Mouse (Mus musculus): ENCODE results near the gene 1700049E17Rik1. TPM values are rescaled to one million over a fixed set of nuclear protein-coding genes. Genes with fewer than 3 reads are reported as not detected.
"Not testable (repeated sequence)": the region's sequence is repeated elsewhere in the genome, so short reads cannot be mapped to it uniquely, and the experiment has no call there.

1700049E17Rik1 gene
- polyA plus RNA-seq (2015; fragmentation: Nextera tagmentation; extraction: Ambion mirVana): not detected in 2 replicates

- not testable (repeated sequence) for H3K9me3 ChIP-seq (replicated peaks; ENCODE audit: control insufficient read depth, low read length); H3K36me3 ChIP-seq (ENCODE audit: control insufficient read depth, insufficient read depth, low read length); H3K9ac ChIP-seq (ENCODE audit: low read length); ATAC-seq (ENCODE audit: insufficient read depth, low FRiP score); H3K4me1 ChIP-seq (ENCODE audit: control insufficient read depth, insufficient read depth, low read length); H3K27me3 ChIP-seq (ENCODE audit: control insufficient read depth, insufficient read depth, low read length); H3K4me3 ChIP-seq (replicated peaks; ENCODE audit: low read length); H3K4me2 ChIP-seq (ENCODE audit: low read depth, low read length); H3K27ac ChIP-seq (ENCODE audit: low read length)
- no CpG with 5 or more reads among the region's 1 CpGs for WGBS
Measured at GRCm38 (mm10) chr14:41924649-41925048, at the start of gene 1700049E17Rik1. 1700049E17Rik1 (plus strand) TSS chr14:41924949.

- H3K36me3 ChIP-seq (ENCODE audit: control insufficient read depth, insufficient read depth, low read length); H3K27ac ChIP-seq (ENCODE audit: low read length); H3K4me1 ChIP-seq (ENCODE audit: control insufficient read depth, insufficient read depth, low read length); ATAC-seq (ENCODE audit: insufficient read depth, low FRiP score); H3K9me3 ChIP-seq (replicated peaks; ENCODE audit: control insufficient read depth, low read length); H3K4me2 ChIP-seq (ENCODE audit: low read depth, low read length); H3K27me3 ChIP-seq (ENCODE audit: control insufficient read depth, insufficient read depth, low read length); H3K4me3 ChIP-seq (replicated peaks; ENCODE audit: low read length); H3K9ac ChIP-seq (ENCODE audit: low read length): not testable (repeated sequence)
- WGBS: no CpG with 5 or more reads among the region's 2 CpGs
Measured at GRCm38 (mm10) chr14:41907190-41907589, 17.6 kb upstream of the 1700049E17Rik1 start, which contains the start of gene Gm7980. Gm7980 (minus strand) TSS chr14:41907290.

- H3K9me3 ChIP-seq (replicated peaks; ENCODE audit: control insufficient read depth, low read length); H3K36me3 ChIP-seq (ENCODE audit: control insufficient read depth, insufficient read depth, low read length); H3K4me3 ChIP-seq (replicated peaks; ENCODE audit: low read length); H3K4me2 ChIP-seq (ENCODE audit: low read depth, low read length); H3K9ac ChIP-seq (ENCODE audit: low read length); H3K4me1 ChIP-seq (ENCODE audit: control insufficient read depth, insufficient read depth, low read length); H3K27me3 ChIP-seq (ENCODE audit: control insufficient read depth, insufficient read depth, low read length); H3K27ac ChIP-seq (ENCODE audit: low read length); ATAC-seq (ENCODE audit: insufficient read depth, low FRiP score): not testable (repeated sequence)
- WGBS: 76% methylated on average over 1 of the region's 2 CpGs
Measured at GRCm38 (mm10) chr14:41943695-41944094, 18.9 kb downstream of the 1700049E17Rik1 start, which contains the start of gene 1700024B05Rik. 1700024B05Rik (plus strand) TSS chr14:41943995.

- H3K27ac ChIP-seq (ENCODE audit: low read length); H3K9me3 ChIP-seq (replicated peaks; ENCODE audit: control insufficient read depth, low read length); H3K4me3 ChIP-seq (replicated peaks; ENCODE audit: low read length); H3K4me1 ChIP-seq (ENCODE audit: control insufficient read depth, insufficient read depth, low read length); H3K9ac ChIP-seq (ENCODE audit: low read length); H3K4me2 ChIP-seq (ENCODE audit: low read depth, low read length); H3K36me3 ChIP-seq (ENCODE audit: control insufficient read depth, insufficient read depth, low read length); H3K27me3 ChIP-seq (ENCODE audit: control insufficient read depth, insufficient read depth, low read length); ATAC-seq (ENCODE audit: insufficient read depth, low FRiP score): not testable (repeated sequence)
- WGBS: 68% methylated on average over 4 of the region's 4 CpGs
Measured at GRCm38 (mm10) chr14:41964095-41964494, 39.3 kb downstream of the 1700049E17Rik1 start.

- not testable (repeated sequence) for H3K9ac ChIP-seq (ENCODE audit: low read length); H3K9me3 ChIP-seq (replicated peaks; ENCODE audit: control insufficient read depth, low read length); H3K36me3 ChIP-seq (ENCODE audit: control insufficient read depth, insufficient read depth, low read length); H3K4me2 ChIP-seq (ENCODE audit: low read depth, low read length); ATAC-seq (ENCODE audit: insufficient read depth, low FRiP score); H3K27me3 ChIP-seq (ENCODE audit: control insufficient read depth, insufficient read depth, low read length); H3K4me1 ChIP-seq (ENCODE audit: control insufficient read depth, insufficient read depth, low read length); H3K4me3 ChIP-seq (replicated peaks; ENCODE audit: low read length); H3K27ac ChIP-seq (ENCODE audit: low read length)
- 81% methylated on average over 1 of the region's 1 CpGs for WGBS
Measured at GRCm38 (mm10) chr14:41967827-41968226, 43.1 kb downstream of the 1700049E17Rik1 start, which contains the start of gene Gm6401. Gm6401 (minus strand) TSS chr14:41967927.

GRCm38 (mm10) chr14:41968596-41968995, 43.8 kb downstream of the 1700049E17Rik1 start:
- H3K4me3 ChIP-seq (replicated peaks; ENCODE audit: low read length); H3K27me3 ChIP-seq (ENCODE audit: control insufficient read depth, insufficient read depth, low read length); H3K27ac ChIP-seq (ENCODE audit: low read length); H3K4me2 ChIP-seq (ENCODE audit: low read depth, low read length); H3K36me3 ChIP-seq (ENCODE audit: control insufficient read depth, insufficient read depth, low read length); H3K4me1 ChIP-seq (ENCODE audit: control insufficient read depth, insufficient read depth, low read length); ATAC-seq (ENCODE audit: insufficient read depth, low FRiP score); H3K9ac ChIP-seq (ENCODE audit: low read length); H3K9me3 ChIP-seq (replicated peaks; ENCODE audit: control insufficient read depth, low read length): not testable (repeated sequence)
- 65% methylated on average over 3 of the region's 3 CpGs for WGBS

Other genes starting within 250 kb of the 1700049E17Rik1 start
- not detected in 2 replicates for gene Gm8068, start 223.1 kb upstream of the 1700049E17Rik1 start, polyA plus RNA-seq (2015; fragmentation: Nextera tagmentation; extraction: Ambion mirVana)
- gene Gm7929, start 174.3 kb upstream of the 1700049E17Rik1 start, polyA plus RNA-seq (2015; fragmentation: Nextera tagmentation; extraction: Ambion mirVana): not detected in 2 replicates
- not detected in 2 replicates for gene Gm47189, start 152.5 kb upstream of the 1700049E17Rik1 start, polyA plus RNA-seq (2015; fragmentation: Nextera tagmentation; extraction: Ambion mirVana)
- gene Gm7980, start 17.7 kb upstream of the 1700049E17Rik1 start, polyA plus RNA-seq (2015; fragmentation: Nextera tagmentation; extraction: Ambion mirVana): not detected in 2 replicates
- not detected in 2 replicates for gene 1700024B05Rik, start 19.0 kb downstream of the 1700049E17Rik1 start, polyA plus RNA-seq (2015; fragmentation: Nextera tagmentation; extraction: Ambion mirVana)
- not detected in 2 replicates for gene Gm6401, start 43.0 kb downstream of the 1700049E17Rik1 start, polyA plus RNA-seq (2015; fragmentation: Nextera tagmentation; extraction: Ambion mirVana)
- gene Gm3543, start 58.4 kb downstream of the 1700049E17Rik1 start, polyA plus RNA-seq (2015; fragmentation: Nextera tagmentation; extraction: Ambion mirVana): not detected in 2 replicates
- gene Gm7951, start 192.4 kb downstream of the 1700049E17Rik1 start, polyA plus RNA-seq (2015; fragmentation: Nextera tagmentation; extraction: Ambion mirVana): not detected in 2 replicates
- not detected in 2 replicates for gene Gm17027, start 237.7 kb downstream of the 1700049E17Rik1 start, polyA plus RNA-seq (2015; fragmentation: Nextera tagmentation; extraction: Ambion mirVana)

Data from stomach, embryonic 16.5 days (tissue).